Mouse (Mus musculus) megakaryocyte-erythroid progenitor cell, adult 5-6 weeks (primary cell): ENCODE results near the gene Gm3752. TPM values are rescaled to one million over a fixed set of nuclear protein-coding genes. Genes with fewer than 3 reads are reported as not detected.
"Not testable (repeated sequence)": the region's sequence is repeated elsewhere in the genome, so short reads cannot be mapped to it uniquely, and the experiment has no call there.

Source experiments
- ATAC-seq: replicated peaks from 2 replicates; pipeline ENCODE4 v1.8.0; 2016; ENCODE audit warnings: mild to moderate bottlenecking, inconsistent platforms; ENCODE audit not compliant: severe bottlenecking, poor library complexity, low FRiP score, low TSS enrichment
- total RNA-seq, 2 experiments: library from RNA; stranded (forward) in 1 of 2; stranded (reverse) in 1 of 2; fragments of 200-1000, 215-1000 nt in 1 of 2; fragments of >200 nt in 1 of 2; fragmentation: Nextera tagmentation in 1 of 2; gene quantifications; 2 replicates each; pipeline ENCODE4 v1.2.3; 2014 to 2017

Gene Gm3752
- total RNA-seq (2014; fragmentation: Nextera tagmentation) (not detected in 2 replicates), total RNA-seq (2017) (not detected in 2 replicates)

DNA sequence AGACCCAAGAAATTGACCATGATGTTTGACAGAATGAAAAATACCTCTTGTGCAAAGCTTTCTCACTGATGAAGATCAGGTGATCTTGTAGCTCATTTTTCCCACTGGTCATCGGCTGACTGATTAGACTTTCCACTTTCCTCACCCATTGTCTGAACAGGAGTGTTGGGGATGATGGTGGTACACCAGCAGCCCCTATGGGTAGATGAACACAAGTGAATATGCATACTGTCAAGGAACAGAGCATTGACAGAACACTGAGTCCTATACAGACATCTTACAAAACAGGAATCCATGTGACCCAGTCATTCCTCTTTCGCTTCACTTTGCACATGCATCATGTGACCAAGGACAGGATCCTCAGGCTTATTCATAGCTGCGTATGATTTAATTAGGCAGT, at the start of gene Gm3752:
Gm3752 (minus strand) TSS at position 101 of the 400 bp plus-strand sequence.
- not testable (repeated sequence) for ATAC-seq

DNA sequence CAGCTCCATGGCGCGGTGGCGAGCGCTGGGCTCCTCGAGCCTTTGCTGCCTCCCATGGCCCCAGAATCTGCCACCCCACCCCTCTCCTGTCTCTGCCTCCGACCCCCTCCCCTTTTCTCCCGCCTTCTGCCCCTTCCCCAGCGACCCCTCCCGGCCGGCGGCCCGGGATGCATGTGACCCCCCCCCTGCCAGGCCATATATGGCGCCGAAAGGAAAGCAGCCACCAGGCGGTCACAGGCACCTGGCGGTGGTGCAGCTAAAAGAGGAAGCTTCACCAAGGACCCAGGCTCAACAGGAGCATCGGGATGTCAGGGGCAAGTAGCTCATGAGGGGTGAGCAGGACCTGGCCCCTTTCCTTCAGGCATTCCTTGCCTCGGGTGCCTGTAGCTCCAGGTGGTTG, 5.2 kb upstream of the Gm3752 start:
- not testable (repeated sequence) for ATAC-seq

DNA sequence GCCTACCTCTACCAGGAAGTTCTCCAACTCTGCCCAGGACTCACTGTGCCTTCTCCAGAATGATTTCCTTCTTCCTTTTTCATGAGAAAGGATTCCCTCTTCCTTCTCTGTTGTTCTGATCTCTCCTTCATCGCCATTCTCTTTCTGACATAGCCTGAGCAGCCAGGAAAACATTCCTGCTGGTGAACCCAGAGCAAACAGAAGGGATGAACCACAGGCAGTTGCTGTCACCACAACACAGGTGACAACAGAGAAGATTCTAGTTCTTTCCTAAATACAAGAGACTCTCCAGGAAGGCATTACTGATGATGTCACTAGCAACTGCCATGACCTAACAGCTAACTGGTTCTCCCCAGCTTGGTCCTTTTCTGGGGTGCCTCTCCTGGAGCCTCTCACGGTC, 32.7 kb downstream of the Gm3752 start, which contains the start of gene Gm3755:
Gm3755 (minus strand) TSS at position 101 of the 400 bp plus-strand sequence.
- not testable (repeated sequence) for ATAC-seq

DNA sequence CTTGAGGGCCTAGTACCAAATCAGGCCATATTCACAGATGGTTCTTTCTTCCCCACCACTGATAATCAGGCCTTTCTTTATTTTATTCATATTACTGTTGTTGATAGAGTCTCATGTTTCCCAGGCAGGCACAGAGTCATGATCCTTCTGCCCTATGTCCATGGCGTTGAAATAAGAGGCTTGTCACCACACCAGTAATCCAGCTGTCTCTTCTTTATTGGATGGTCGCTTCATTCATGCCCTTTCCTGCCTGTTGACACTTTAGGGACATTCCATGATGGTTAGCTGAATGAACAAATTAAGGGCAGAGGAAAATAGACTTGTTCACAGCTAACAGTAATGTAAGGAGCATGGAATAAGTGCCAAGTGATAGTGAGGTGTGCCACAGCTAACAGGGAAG, 61.1 kb downstream of the Gm3752 start:
- ATAC-seq, result not testable (repeated sequence)

Other genes starting within 250 kb of the Gm3752 start
- not detected in 2 replicates for gene Gm3727, start 219.0 kb downstream of the Gm3752 start, total RNA-seq (2014; fragmentation: Nextera tagmentation)
- gene Gm3727, start 219.0 kb downstream of the Gm3752 start, total RNA-seq (2017), result not detected in 2 replicates
- 0.63 TPM in 1 of 2 replicates, not detected in the other for gene Gm3739, start 168.7 kb downstream of the Gm3752 start, total RNA-seq (2014; fragmentation: Nextera tagmentation)
- not detected in 2 replicates for gene Gm3739, start 168.7 kb downstream of the Gm3752 start, total RNA-seq (2017)
- gene Gm5797, start 151.4 kb downstream of the Gm3752 start, total RNA-seq (2014; fragmentation: Nextera tagmentation), result not detected in 2 replicates
- gene Gm5797, start 151.4 kb downstream of the Gm3752 start, total RNA-seq (2017), result not detected in 2 replicates
- not detected in 2 replicates for gene Gm8374, start 118.6 kb downstream of the Gm3752 start, total RNA-seq (2014; fragmentation: Nextera tagmentation)
- gene Gm8374, start 118.6 kb downstream of the Gm3752 start, total RNA-seq (2017), result not detected in 2 replicates
- gene Gm3755, start 32.8 kb downstream of the Gm3752 start, total RNA-seq (2014; fragmentation: Nextera tagmentation), result not detected in 2 replicates
- gene Gm3755, start 32.8 kb downstream of the Gm3752 start, total RNA-seq (2017), result not detected in 2 replicates
- not detected in 2 replicates for gene Gm3558, start 84.8 kb upstream of the Gm3752 start, total RNA-seq (2014; fragmentation: Nextera tagmentation)
- not detected in 2 replicates for gene Gm3558, start 84.8 kb upstream of the Gm3752 start, total RNA-seq (2017)
- gene Gm10338, start 111.8 kb upstream of the Gm3752 start, total RNA-seq (2014; fragmentation: Nextera tagmentation), result not detected in 2 replicates
- not detected in 2 replicates for gene Gm10338, start 111.8 kb upstream of the Gm3752 start, total RNA-seq (2017)
- gene Gm10128, start 160.2 kb upstream of the Gm3752 start, total RNA-seq (2014; fragmentation: Nextera tagmentation), result not detected in 2 replicates
- gene Gm10128, start 160.2 kb upstream of the Gm3752 start, total RNA-seq (2017), result not detected in 2 replicates